Mouse (Mus musculus): Measurements from ENCODE around the gene Nrde2. TPM values are rescaled to one million over a fixed set of nuclear protein-coding genes. Genes with fewer than 3 reads are reported as not detected.

Gene Nrde2
- polyA plus RNA-seq, 1 experiment from 2014 or later = 16.5 TPM

Other genes starting within 250 kb of the Nrde2 start
- 1.1 TPM in 2 replicates for gene Kcnk13, start 195.2 kb downstream of the Nrde2 start, polyA plus RNA-seq (2015; fragmentation: Nextera tagmentation; extraction: Ambion mirVana)
- 272 and 277 TPM in 2 replicates for gene Psmc1, start 49.5 kb downstream of the Nrde2 start, polyA plus RNA-seq (2015; fragmentation: Nextera tagmentation; extraction: Ambion mirVana)
- 2,112 and 2,174 TPM in 2 replicates for gene Calm1, start 39.8 kb upstream of the Nrde2 start, polyA plus RNA-seq (2015; fragmentation: Nextera tagmentation; extraction: Ambion mirVana)

Data from forebrain, embryonic 15.5 days (tissue).